Mouse (Mus musculus): ENCODE data around the gene Rnf167. TPM values are rescaled to one million over a fixed set of nuclear protein-coding genes. Genes with fewer than 3 reads are reported as not detected.

Rnf167 gene
- total RNA-seq, 2 experiments from 2014 or later: 78.6 to 81.4 TPM

DNA sequence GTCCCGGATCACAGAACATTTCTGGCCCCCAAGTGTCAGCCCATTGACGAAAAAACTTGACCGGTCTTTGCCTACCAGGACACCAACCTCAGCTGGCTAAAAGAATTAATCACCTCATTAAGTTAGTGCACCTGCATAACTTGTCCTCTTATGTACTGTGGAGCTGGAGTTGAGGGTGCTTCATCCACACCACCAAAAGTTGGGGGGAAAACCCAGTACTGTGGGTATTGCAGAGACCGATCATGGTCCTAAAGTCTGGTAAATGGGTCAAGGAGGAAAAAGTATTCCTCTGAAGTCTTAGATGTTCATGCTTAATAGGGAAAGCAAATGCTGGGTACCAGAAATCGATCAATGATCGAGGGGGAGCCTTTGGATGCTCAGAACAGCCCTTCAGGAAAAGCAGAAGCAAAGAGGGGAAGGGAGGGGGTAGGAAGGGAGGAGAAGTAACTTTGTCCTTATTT is 5.9 kb downstream of the Rnf167 start:
- intact Hi-C loops (cut with DNase I): no loop called here

DNA sequence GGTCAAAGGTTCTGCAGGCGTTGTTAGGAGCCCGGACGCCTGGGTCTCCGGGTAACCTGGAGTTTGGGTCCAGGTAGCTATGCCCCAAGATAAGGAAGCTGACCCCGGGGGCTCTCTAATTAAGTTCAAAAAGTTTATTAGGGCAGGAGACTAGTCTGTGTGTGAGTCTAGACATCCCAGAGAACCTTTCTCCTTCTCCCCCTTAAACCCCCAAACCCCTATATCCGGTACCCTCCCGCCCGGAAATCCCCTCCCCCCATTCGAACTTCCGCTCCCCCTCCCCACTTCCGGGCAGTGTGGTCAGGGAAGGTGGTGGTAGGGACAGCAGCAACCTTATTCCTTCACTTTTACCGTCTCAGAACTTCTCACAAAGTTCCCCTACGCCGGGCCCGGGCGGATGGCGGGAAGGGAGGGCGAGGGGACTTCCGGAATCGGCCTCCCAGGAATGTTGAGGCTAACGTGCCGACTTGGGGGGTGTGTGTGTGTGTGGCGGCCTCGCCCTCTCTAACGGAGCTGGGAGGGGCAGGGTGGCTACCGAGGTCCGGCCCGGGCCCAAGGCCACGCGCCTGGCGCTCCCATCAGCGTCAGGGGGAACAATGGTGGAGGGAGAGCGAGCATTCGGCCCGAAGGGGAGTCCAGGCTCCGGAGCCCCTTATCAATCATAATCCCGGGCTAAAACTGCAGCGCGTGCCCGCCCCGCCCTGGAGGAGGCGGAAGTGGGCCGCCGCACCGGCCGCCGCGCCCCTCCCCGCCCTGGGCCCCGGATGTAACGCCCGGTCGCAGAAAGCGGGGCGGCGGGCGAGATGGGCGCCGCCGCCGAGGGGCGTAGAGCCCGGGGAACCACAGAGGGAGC is 6.5 kb downstream of the Rnf167 start:
- DNase-seq (ENCODE audit: low spot score in 2 of 2): peak in 1 of 2 experiments; percentile 58
- intact Hi-C loops (cut with DNase I): loop anchor here (1.0 to 2.0 kb wide), 2 partner anchors 15 to 35 kb away; partner anchors contain the start of genes Camta2 and Spag7

More for the DNA sequence above, 5.9 kb downstream of the Rnf167 start:
- no peak for DNase-seq (ENCODE audit: low spot score in 2 of 2)

DNA sequence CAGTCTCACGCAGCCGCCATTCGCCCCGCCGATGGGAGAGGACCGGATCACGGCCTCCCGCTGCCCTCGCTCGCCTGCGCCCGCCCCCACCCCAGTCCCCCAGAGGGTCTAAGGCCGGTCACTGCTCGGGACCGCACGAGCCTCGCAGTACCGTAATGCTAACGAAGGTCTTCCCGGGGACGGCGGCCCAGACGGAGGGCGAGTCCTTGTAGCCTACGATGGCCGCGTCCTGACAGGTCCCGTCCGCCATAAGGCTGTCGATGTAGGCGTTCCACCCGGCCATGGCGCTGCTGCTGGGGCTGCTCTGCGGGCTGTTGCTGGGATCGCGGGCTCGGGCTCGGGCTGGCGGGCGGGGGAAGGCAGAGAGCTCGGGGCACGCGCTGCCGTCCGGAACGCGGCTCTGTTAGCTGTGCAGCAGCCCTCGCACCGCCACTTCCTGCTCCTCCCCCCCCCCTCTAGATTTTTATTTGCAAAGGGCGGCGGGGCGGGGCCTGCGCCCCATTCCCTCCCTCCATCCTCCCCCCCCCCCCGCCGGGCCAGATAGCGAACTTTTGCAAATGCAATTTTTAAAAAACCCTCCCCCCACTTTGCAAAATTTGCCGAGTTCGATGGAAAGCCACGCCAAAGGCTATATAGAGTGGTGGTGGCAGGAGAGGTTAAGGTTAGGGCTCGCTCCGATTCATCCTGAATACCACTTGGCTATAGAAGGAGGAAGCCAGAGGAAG is 7.3 kb downstream of the Rnf167 start, which contains the start of gene Pfn1:
Gene Pfn1, minus strand, starts transcription at position 447 of the 725 bp plus-strand sequence.
- DNase-seq (ENCODE audit: low spot score in 2 of 2): peak; percentile 63 to 67
- intact Hi-C loops (cut with DNase I): loop anchor here (1.0 to 2.0 kb wide), 2 partner anchors 14 to 34 kb away; partner anchors contain the start of genes Camta2 and Spag7

DNA sequence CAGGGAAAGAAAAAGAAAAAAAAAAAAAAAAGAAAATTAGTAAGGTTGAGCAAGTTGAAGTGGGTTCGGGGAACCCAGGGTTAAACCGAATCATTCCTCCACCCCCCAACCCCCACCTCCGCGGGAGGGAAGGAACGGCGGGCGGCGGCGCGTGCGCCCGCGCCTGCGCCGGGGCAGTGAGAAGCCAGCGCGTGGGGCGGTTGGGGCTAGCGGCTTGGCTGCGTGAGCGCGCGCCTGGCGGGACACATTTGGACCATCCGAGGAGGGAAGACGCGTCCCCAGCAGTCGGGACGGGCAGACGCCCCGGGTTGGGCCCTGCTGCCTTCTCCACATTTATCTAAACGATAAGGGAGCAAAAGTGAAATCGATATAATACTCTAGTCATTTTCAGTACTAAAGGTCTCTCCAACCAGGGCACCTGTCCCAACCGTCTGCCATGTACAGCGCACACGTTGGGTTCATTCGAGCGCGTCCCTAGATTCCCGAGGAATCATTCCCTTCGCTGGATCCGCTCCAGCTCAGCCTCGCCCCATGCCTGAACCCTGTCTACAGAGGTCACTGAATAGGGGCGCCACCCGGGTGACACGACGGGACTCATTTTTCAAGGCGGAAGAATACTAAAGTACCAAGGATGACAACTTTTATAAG is 8.0 kb downstream of the Rnf167 start:
- peak; percentile 75 to 76 for DNase-seq (ENCODE audit: low spot score in 2 of 2)
- intact Hi-C loops (cut with DNase I): loop anchor here (1.0 to 2.0 kb wide), 2 partner anchors 14 to 33 kb away; partner anchors contain the start of genes Camta2 and Spag7

DNA sequence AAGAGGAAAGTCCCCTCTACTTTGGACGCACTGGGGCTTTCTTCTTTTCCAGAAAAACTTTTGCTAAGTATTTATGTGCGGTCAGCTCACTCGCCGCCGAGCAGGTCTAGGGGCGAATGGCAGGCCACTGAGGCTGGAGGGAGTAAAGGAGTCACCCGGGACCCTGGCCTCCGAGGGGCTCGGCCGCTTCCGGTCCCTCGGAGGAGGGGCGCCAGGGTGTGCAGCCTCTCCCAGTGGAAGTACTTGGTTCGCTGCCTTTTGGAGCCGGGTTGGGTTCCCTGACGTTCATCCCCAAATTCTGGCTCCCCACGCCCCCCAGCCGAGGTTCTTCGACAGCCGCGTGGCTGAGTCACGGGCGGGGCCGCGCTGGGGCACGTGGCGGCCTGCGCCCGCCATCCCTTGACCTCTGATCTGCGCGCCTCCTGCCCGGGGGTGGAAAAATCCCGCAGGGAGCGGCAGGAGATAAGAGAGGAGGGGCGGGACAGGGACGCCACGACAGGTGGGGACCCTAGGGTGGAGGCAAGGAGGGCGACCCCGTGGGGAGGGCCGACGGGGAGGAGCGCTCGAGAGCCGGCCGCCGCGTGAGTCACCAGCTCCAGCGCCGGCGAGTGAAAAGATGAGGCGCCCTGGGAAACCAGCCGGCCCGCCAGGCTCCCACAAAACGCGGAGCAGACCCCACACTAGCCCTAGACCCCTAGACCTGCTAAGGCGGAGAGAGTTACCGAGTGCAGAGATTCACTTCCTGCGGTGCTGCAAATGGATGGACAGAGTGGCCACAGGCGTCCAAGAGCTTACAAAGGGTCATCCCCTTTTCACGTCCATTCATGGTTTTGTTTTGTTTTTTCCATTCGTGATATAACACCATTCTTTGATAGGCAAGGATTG is 8.8 kb downstream of the Rnf167 start:
- DNase-seq (ENCODE audit: low spot score in 2 of 2): no peak
- intact Hi-C loops (cut with DNase I): loop anchor here (2.0 kb wide), 1 partner anchor 13 kb away; the partner anchor contains the start of gene Spag7

- intact Hi-C loops (cut with DNase I): no loop called here
- DNase-seq (ENCODE audit: low spot score in 2 of 2): no peak
These were observed 9.5 kb downstream of the Rnf167 start for GRCm38 (mm10) chr11:70656456-70656927.

DNA sequence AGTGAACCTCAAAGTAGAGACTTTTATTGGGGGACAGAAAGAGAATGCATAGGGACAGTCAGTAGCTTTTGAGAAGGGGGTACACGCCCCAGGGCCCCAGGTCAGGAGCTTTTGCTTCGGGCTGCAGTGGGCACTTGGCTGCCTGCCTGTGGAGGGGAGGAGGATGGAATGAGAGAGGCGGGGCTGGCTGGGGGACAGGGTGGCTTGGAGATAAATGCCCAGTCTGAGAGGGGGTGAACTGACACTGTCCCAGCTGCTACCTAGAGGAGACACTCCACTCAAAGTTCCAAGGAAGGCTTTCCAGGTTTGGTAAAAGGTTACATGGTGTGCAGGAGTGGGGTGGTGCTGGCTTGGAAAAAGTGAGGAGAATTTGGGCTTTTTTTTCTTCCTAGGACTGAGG is 9.9 kb downstream of the Rnf167 start, which contains the start of gene Eno3:
Gene Eno3, plus strand, starts transcription at position 239 of the 400 bp plus-strand sequence.
- intact Hi-C loops (cut with DNase I): no loop called here
- DNase-seq (ENCODE audit: low spot score in 2 of 2): no peak

GRCm38 (mm10) chr11:70657573-70657972 is 10.5 kb downstream of the Rnf167 start:
- intact Hi-C loops (cut with DNase I): no loop called here
- no peak for DNase-seq (ENCODE audit: low spot score in 2 of 2)

- no peak for DNase-seq (ENCODE audit: low spot score in 2 of 2)
- intact Hi-C loops (cut with DNase I): no loop called here
These were observed 11.0 kb downstream of the Rnf167 start for GRCm38 (mm10) chr11:70657991-70658390.

DNA sequence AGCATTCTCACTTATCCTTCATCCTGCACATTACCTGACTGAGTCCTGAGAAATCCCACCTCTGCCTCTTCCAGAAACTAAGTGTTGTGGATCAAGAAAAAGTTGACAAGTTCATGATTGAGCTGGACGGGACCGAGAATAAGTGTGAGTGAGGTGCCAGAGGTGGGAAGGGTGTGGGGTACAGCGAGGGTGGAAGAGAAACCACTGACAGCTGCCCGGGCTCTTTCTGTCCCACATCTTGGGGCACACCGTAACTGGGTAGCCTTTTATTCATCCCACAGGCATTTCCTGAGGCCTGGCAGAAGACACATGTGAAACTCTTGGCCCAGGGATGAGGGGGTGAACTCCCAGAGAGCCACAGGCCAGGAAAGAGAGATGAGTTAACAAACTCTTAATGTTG is 11.5 kb downstream of the Rnf167 start:
- intact Hi-C loops (cut with DNase I): no loop called here

DNA sequence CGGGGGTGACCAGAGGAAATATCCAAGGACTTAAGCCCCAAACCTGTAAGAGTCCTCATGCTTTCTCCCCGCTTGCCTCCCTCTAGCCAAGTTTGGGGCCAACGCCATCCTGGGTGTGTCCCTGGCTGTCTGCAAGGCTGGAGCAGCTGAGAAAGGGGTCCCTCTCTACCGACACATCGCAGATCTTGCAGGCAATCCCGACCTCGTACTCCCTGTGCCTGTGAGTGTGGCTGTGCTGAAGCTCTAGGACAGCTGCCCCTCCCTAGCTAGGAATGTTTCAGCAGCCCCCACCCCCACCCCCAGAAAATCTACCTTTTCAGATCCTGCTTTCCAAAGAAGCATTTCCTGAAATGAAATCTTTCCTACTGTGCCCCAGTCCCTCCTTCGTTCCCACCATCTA is 11.9 kb downstream of the Rnf167 start:
- intact Hi-C loops (cut with DNase I): no loop called here
- no peak for DNase-seq (ENCODE audit: low spot score in 2 of 2)

More for the DNA sequence above, 11.5 kb downstream of the Rnf167 start:
- DNase-seq (ENCODE audit: low spot score in 2 of 2): no peak

GRCm38 (mm10) chr11:70660571-70660970 is 13.5 kb downstream of the Rnf167 start:
- intact Hi-C loops (cut with DNase I): no loop called here
- no peak for DNase-seq (ENCODE audit: low spot score in 2 of 2)

DNA sequence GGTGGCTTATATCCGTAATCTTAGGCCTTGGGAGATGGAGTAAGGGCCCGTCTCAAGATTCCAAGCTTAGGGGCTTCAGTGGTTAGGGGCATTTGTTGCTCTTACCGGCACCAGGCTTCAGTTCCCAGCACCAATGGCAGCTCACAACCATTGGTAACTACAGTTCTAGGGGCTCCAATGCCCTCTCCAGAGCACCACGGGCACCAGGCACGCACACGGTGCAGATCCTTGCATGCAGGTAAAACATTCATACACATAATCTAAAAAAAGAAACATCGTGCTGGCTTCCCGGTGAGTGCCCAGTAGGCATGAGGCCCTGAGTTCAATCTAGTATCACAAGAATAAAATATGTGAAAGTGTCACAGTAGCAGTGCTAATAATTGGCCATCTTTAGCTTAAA is 16.1 kb downstream of the Rnf167 start:
- no peak for DNase-seq (ENCODE audit: low spot score in 2 of 2)
- intact Hi-C loops (cut with DNase I): no loop called here

GRCm38 (mm10) chr11:70663957-70664356 is 16.9 kb downstream of the Rnf167 start:
- no peak for DNase-seq (ENCODE audit: low spot score in 2 of 2)
- intact Hi-C loops (cut with DNase I): no loop called here

GRCm38 (mm10) chr11:70664741-70665140 is 17.7 kb downstream of the Rnf167 start:
- intact Hi-C loops (cut with DNase I): no loop called here
- no peak for DNase-seq (ENCODE audit: low spot score in 2 of 2)

- DNase-seq (ENCODE audit: low spot score in 2 of 2): no peak
- intact Hi-C loops (cut with DNase I): no loop called here
These were observed 19.7 kb downstream of the Rnf167 start for GRCm38 (mm10) chr11:70666687-70667086.

DNA sequence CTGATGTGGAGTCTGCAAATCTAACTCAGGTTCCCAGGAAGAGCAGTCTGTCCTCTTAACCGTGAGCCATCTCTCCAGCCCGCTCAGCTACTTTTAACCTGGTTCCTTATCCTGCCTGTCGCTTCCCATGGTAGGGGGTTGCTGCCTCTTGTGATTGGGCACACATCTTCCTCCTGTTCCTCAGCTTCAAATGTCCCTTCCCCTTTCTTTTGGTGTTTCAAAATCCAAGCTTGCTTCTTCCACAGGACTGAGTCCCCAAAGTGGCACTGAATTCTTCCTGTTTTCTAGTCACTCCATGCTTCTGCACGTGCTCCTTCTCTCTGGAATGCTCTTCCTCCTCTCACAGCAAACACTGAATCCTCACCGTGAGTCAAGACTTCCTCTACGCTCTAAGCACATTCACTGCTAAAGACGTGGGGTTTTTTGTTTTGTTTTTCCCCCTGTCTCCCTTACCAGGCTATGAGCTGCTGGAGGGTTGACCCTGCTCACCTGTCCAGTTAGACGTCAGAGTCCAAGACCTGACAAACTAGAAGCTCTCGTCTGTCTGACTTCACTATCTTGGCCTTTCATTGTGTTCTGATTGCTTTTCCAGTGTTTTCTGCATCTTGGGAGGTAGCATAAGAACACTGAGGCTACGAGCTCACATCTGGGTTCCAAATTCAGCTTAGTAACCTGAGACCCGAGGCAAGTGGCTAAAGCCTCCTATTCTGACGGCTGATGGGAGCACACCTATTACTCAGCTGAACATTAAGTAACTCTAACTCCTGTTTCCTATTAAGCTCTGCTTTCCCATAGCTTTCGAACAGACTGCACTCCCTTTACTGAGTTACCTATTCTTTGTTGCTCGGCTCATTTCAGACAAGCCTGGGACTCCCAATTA is 20.5 kb downstream of the Rnf167 start:
- intact Hi-C loops (cut with DNase I): loop anchor here (2.0 kb wide), 2 partner anchors 13 to 19 kb away; partner anchors contain the start of gene Pfn1
- no peak for DNase-seq (ENCODE audit: low spot score in 2 of 2)

Data from left cerebral cortex, postnatal 25 days (tissue).